Mouse (Mus musculus): ENCODE measurements at regions not wholly inside any gene's neighbourhood (a gene's known extent, or its start where the extent isn't known, plus 50 kb on each side); places are given as distances from the start of the nearest gene placed in this dataset.

DNA sequence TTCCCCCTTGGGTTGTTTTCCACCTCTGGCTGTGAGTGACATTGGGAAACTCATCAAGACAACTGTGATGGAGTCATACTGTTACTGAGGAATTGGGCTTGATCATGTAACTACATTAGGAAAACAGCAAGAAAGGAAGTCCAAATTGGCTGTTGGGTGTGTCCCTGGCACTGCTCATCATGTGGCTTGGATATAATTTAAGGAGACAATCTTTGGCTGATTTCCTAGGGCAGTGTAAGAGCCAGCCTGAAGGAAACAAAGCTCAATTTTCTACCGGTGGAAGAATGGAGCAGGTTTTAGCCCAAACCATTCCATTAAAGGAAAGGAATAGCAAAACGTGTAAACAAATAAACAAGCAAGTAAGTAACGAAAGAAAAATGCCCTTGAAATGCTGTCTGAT is 310.4 kb downstream of the Gm10295 start:
- Histone ChIP-seq H3K4me3 (ENCODE audit: insufficient read depth, low read depth, low read length) (no peak overlapping the region), H3K27ac (replicated peaks; ENCODE audit: low read depth, low read length) (no peak overlapping the region), H3K4me1 (ENCODE audit: control insufficient read depth, insufficient read depth, insufficient read length, low read length) (no peaks in the 10 kb centered on the region)

DNA sequence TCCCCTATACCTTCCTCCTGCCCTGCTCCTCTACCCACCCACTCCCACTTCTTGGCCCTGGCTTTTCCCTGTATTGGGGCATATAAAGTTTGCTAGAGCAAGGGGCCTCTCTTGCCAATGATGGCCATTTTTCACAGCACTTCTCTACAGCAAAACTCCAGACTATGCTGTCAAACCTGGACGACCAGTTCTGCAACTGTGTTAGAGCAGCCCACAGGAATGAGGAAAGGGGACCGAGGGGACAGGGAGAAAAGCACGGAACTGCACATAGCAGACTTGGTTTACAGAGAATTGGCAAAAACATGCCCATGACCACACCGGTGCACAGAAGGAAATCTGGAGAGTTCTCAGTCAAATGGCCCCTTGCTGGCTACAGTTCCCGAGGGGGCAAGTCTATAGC is 312.7 kb downstream of the Gm10295 start:
- no peaks in the 10 kb centered on the region for H3K4me1 ChIP-seq (ENCODE audit: control insufficient read depth, insufficient read depth, insufficient read length, low read length)

DNA sequence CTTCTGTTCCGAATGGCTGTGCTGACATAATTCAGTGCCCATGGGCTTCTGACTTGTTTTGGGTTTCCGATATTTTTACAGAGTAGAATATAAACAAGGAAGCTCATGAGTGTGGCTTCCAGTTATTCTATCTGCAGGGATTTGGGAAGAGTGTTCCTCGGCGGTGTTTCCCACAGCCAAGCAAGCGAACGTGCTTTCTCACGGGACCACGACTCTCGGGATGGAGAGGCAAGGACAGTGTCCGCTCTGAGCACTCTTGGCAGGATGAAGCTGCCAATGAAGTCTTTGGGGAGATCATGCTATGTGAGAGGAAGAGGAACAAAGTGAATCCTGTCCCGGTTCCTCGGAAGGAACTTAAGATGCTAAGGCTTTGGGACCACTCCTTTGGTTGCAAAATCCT is 318.2 kb downstream of the Gm10295 start:
- Histone ChIP-seq H3K4me3 (ENCODE audit: insufficient read depth, low read depth, low read length) (no peak overlapping the region), H3K27ac (replicated peaks; ENCODE audit: low read depth, low read length) (no peak overlapping the region), H3K4me1 (ENCODE audit: control insufficient read depth, insufficient read depth, insufficient read length, low read length) (no peaks in the 10 kb centered on the region)

More for the DNA sequence above, 312.7 kb downstream of the Gm10295 start:
- no peak overlapping the region for H3K4me3 ChIP-seq (ENCODE audit: insufficient read depth, low read depth, low read length)
- no peak overlapping the region for H3K27ac ChIP-seq (replicated peaks; ENCODE audit: low read depth, low read length)

DNA sequence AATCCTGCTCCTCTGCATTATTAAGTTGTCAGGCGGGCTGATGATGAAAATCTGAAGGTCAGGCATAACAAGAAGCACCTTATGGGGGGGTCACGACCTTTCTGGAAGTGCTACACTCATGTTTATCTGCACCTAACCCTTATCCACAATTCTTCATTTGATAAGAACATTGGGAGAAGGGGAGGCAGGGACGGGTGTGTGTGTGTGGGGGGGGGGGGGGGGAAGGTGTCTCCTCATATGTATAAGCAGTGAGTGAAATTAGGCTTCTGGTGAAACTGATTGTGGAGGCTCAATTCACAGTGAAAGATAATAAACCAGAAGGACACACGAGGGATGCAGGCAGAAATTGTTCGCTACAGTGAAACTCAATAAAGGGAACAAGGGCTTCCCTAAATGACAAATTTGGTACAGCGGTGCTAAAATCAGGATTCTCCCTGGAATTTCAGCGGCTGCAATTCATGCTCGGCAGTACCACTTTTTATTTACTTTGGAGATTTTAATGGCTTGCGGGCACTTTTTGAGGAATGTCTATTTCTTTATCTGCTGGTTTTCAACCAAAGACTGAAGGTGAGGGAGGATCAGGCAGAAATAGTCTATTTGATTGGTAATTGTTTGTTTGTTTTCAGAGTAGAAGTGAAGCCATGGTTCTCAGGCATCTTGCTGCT is 327.2 kb downstream of the Gm10295 start:
- no peaks in the 10 kb centered on the region for H3K4me1 ChIP-seq (ENCODE audit: control insufficient read depth, insufficient read depth, insufficient read length, low read length)
- H3K4me3 ChIP-seq (ENCODE audit: insufficient read depth, low read depth, low read length): no peak overlapping the region
- H3K27ac ChIP-seq (replicated peaks; ENCODE audit: low read depth, low read length): no peak overlapping the region

DNA sequence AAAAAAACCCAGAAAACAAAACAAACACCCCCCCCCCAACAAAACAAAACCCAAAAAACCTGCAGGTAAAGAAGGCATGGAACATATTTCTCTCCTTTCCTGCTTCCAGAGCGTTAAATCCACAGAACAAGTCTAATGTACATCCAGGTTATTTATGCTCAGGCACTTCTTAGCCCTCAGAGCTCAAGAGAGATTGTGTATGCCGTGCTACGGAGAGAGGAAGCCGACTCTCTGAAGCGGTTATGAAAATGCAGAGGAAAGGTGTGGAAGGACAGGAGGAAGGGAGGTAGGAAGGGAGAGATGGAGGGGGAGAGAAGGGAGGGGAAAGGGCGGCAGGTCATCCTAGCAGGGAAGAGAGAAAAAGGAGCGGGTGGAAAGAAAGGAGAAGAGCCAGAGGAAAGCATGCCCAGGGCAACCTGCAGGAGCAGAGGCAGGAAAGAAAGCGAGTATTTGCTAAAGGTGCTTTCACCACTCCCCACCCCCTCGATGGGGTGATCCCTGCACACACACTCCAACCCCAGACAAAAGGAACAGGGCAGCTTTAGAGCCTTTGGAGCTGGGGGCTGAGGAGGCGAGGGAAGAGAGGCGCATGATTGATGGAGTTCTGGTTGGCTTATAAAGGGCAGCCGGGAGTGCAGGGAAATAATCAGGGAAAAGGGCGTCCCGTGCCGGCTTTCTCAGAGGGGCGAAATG is 327.9 kb downstream of the Gm10295 start:
- Histone ChIP-seq H3K27ac (replicated peaks; ENCODE audit: low read depth, low read length) (no peak overlapping the region), H3K4me3 (ENCODE audit: insufficient read depth, low read depth, low read length) (no peak overlapping the region), H3K4me1 (ENCODE audit: control insufficient read depth, insufficient read depth, insufficient read length, low read length) (no peaks in the 10 kb centered on the region)
